Mouse (Mus musculus) embryo, embryonic 10.5 days (tissue): ENCODE data around the gene Slf2.

Experiments used
- DNase-seq: peaks from one replicate; pipeline ENCODE4 v3.0.0-alpha.2; 2015; ENCODE audit warnings: low spot score

The Slf2 gene

DNA sequence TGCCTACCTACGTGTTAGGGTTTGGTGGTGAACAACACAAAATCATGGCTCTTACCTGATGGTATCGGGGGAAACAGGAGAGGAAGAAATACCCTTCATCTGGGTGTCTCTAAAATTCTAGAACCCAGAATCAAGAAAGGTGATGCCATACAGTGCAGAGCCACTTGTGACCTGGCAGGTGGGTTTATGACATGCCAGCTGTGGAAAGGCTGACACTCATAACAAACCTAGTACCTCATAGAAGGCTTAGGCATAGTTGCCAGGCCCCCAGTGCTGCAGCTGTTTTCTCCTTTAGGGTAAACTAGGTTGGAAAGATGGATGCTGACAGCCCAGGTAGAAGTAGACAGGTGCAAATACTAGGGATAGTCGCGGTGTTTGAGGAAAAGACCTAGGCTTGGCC lies 53.5 kb downstream of the Slf2 start:
- DNase-seq, result no peak

DNA sequence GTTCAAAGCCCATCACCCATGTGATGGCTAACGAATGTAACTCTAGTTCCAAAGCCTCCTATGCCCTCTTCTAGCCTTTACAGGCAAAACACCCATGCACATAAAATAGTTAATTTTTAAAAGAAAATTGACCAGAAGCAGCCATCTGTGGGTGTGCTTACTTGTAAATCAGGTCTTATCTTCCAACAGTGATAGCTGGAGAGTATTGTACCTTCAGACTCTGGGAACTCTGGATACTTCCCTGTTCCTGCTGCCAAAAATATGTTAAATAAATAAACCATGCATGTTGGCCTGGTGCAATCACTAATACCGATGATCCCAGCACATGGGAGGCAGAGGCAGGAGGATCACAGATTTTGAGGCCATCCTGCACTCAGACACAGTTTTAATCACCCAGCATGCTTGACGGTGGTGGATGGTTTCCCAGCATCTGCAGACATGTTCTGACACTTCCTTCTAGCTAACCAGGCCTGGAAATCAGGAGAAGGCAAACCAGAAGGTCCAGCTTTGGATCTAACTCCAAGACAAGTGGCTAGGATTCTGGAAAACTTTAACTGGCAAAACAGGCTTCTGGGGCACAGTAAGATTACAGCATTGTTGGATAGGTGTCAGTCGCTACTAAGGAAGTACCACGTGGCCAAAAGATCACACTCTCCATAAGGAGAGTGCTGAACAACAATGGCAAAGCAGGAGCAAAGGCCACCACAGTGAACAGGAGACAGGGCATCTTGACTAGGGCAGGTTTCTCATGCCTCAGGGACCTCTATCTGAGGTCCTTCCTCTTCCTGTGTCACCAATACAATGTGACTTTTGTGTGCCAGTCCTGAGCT lies 54.4 kb downstream of the Slf2 start:
- DNase-seq, result no peak

DNA sequence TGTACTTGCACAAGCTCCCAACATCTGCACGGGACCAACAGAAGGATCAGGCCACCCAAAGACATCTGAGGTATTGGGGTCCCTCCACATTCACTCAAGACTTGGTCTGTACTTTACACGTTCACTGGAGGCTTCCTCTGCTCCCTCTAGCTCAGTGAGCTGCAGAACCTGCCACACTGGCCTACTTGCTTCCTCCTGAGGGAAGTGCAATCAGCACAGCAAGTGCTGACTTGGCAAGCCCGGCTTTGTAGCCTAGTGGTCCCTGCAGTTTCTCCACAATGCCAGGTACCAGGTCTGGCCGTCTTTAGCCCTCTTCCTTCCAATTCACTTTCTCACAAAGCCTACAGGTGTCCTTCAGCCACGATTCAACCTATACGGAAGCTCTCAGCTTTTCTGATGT lies 56.1 kb downstream of the Slf2 start:
- no peak for DNase-seq

DNA sequence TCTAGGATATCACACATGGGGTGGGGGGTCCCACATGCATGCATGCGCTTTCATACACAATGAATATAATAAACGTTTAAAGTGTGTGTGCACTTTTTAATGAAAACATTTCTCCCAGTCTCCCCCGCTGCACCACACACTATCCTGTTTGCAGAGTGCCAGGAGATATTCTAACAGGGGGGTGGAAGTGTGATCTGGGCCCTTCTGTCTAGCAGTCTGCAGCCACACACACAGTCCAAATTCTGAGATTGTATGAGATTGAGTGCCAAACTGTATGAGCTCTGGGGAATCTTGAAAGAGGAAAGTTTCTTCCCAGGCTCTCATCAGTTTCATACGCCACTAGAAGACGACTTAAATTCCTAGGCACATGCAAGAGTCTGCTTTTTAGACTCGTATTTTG lies 56.9 kb downstream of the Slf2 start:
- no peak for DNase-seq

DNA sequence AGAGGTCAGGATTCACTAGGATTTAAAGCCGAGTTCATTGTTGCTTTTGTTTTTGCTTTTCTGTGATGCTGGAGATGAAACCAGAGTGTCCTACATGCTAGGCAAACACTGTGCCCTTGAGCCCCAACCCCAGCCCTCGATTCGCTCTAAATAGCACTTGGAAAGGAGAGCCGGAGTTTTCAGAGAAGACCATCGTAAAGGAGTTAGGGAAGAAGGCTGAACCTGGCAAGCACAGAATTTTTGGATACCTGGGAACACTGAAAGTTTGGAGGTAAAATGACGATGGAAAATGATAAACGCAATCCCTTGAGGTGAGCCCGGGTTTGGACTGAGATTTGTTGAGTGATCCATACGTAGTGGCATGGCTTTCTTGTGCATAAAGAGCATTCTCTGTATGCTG lies 57.4 kb downstream of the Slf2 start:
- peak; percentile 18 for DNase-seq

DNA sequence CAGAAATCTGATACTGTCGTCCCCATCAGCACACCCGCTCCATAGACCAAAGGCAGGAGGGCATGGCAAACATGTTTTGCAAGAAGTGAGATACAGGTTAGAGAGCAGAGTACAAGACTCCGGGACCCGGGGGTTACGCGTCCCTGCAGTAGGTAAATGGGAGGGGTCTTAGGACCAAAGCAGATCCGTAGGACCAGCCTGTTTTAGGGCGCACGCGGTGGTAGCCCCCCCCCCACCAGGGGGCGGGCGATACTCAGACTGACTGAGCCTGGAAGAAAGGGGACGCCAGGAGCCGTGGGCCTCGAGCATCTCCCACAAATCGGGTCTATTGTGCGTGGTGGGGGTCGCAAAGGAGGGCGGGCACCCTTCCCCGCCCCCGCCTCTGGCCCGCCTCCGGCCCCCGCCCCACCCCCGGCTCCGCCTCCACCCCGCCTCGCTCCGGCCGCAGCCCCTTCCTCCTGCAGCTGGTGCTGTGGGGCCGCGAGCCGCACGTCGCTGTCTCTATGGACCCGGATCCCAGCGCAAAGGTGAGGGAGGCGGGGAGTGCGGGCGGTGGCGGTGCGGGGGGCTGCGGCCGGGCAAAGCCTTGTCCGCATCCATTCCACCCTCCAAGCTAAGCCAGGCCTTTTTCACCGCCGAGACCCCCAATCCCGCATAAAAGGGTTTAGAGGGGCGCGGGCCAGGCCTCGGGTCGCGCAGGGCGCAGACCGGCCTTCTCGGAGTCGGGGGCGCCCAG lies 58.0 kb downstream of the Slf2 start, which contains the start of gene Sema4g:
Gene Sema4g (plus strand): TSS at position 271 of the 736 bp plus-strand sequence.
- DNase-seq, result peak; percentile 70

DNA sequence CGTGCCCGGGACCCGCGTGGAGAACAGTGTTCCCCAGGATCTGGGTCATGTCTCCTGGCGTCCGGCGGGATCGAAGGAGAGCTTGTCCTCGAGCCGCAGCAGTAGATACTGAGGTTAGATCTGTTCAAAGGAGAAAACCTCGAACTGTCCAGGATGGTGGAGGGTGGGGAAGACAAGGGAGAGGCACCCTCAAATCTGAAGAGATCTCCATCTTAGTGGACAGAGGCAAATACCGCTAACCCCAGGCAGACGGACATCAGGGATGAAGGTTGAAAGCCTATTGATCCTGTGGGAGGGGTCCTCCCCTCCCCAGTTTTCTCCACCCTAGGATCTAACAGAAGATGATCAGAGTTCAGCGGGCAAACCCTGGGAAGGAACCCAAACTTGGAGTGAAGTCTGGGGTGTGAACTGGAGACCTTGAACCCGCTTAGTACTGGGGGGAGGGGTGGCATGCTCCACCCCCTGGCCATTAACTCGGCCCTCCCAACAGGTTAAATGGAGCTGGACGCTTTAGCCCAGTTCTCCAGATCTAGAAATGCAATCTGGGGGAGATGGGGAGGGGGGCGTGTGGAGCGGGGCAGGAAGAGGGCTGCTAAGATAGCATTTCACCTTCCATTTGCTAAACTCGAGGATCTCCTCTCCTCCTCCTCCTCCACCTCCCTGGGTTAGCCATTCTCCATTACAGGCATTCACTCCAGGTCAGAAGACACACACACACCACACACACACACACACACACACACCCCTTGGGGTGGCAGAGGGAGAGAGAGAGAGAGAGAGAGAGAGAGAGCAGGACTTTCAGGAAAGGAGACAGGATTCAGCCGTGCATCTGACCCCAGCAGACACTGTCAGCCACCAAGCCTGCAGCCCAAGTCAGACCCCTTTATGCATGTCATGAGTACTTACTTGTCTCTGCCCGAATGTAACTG lies 58.9 kb downstream of the Slf2 start:
- peak; percentile 34 for DNase-seq

DNA sequence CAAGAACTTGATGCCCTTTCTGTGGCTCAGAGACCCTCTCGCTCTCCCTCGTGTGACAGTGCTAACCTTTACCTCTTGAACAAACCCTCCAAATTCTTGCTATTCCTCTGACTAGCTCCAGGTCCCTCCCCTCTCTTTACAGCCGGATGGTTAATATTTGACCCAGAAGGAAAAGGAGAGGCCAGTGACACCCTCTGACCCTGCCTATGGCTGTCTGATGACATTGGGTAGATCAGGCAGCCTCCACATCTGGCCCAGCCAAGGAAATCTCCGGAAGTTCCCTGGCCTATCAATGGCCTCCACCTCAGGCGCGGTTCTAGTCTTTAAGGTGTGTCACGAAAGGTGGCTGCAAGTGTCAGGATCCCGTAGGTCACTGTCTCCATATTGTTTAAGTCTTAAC lies 60.1 kb downstream of the Slf2 start:
- no peak for DNase-seq

DNA sequence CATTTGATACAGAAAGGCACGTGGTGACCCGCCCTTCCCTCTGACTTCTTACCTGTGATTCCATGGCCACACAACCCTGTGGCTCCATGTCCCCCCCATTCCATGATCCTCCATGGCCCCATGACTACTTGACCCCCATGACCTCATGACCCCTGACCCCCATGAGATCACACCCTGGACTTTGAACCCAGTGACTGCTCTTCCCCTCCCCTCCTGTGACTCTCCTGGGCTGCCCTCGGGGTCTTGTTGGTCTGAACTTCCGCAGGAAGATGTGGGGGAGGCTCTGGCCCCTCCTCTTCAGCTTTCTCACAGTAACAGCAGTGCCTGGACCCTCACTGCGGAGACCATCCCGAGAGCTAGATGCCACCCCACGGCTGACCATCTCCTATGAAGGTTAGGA lies 61.3 kb downstream of the Slf2 start:
- no peak for DNase-seq

DNA sequence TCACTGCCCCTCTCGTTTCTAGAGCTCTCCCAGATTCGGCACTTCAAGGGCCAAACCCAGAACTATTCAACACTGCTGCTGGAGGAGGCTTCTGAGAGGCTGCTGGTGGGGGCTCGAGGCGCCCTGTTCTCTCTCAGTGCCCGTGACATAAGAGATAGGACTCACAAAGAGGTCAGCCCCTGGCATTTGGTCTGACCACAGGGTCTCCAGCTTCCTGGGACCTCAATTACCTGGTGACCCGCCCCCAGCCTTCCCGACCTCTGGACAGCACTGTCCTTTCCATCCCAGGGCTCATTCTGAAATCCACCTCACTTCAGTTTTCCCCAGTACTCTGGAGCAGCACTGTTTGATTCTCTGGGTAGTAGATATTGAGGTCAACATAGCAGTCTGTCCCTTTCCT lies 61.8 kb downstream of the Slf2 start:
- no peak for DNase-seq

DNA sequence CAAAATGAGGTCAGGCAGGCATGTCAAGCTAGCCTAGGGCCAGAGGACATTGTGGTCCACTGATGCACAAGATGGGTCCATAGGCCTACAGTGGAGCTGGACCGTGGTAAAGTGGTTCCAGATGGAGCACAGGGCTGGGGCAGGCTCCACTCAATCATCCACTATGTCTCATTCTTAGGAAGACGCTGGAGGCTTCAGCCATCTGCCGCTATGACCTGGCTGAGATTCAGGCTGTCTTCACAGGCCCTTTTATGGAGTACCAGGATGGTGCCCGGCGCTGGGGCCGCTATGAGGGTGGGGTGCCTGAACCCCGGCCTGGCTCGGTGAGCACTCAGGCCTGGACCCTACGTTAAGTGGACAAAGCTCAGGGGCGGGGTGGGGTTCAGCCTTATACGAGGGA lies 66.8 kb downstream of the Slf2 start:
- no peak for DNase-seq

DNA sequence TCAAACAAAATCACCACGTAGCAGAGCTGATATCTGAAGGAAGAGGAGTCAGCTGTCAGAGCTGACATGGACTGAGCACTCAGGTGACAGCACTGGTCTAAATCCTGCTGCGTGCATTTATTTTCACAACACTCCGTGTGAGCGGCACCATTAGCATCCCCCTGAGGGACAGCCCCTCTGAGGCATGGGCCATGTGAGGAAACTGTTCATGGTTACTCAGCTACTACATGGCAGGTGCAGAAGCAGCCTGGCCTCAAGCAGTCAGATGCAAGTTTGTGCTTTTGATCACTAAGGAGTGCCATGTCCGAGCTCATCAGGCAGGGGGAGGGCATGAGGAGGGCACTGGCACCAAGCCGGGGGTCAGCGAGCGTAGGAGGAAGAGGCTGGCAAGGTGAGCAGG lies 68.7 kb downstream of the Slf2 start:
- DNase-seq, result no peak

DNA sequence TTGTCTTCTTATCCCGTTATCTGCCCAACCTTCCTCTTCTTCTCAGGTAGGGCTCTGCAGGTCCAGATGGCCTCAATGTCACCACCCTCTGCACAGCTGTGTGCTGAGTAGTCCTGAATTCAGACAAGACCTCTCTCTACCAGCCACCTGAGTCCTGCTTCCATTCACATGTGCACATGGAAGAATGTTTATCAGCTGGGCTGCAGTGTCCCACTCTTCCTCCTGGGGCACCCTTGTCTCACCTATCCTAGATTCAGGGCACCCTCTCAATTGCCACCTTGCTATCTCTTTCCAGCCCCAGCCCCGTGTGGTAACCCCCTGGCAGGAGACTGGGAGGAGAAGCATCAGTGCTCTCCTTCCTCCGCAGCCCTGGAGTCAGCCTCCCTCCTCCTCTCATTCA lies 71.3 kb downstream of the Slf2 start:
- DNase-seq, result no peak

DNA sequence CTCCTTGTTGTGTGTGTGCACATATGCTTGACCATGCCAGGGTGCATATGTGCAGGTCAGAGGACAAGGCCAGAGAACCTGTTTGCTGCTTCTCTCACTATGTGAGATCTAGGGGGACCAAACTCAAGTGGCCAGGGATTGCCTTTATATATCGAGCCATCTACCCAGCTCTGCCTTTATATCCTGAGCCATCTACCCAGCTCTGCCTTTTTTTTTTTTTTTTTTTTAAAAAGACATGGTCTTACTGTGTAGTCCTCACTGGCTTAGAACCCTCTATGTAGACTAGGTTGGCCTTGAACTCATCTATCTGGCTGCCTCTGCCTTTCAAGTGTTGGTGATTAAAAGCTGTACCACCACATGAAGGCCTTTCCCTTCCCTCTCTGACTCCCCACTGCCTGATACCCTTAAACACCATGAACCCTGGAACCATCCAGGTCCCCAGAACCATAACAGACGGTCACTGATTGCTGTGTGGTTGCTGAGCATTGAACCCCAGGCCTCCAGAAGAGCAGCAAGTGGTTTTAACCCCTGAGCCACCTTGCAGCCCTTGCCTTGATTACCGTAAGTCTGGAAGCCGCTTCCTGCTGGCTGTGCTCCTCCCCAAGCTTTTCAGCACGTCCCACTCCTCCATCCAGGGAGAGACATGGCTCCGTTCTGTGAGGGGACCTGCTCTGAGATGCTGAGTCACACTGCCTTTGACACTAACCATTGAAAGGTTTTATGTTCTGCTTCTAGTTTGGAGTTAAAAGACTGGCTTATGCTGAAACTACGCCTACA lies 73.0 kb downstream of the Slf2 start:
- DNase-seq, result no peak

DNA sequence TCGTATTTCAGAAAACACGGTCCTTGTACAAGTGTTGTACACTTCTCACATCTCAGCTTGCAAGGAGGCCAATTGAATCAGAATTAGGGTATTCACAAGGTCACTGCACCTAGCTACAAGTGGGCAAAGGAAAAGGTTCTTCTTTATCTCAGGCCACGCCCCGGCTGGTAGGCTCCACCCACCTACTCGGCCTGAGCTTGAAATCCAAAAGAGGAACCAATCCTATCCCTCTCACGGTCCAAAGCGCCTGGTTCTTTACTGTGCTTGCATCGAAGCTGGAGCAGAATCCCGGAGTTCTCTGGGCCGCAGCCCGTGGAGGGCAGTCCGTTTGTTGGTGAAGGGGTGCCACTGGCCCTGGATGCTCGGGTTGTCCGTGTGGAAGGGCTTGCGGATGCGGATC lies 74.5 kb downstream of the Slf2 start, which contains the start of gene Twnk:
Gene Twnk (plus strand): TSS at position 220 of the 400 bp plus-strand sequence.
- DNase-seq, result peak; percentile 65

DNA sequence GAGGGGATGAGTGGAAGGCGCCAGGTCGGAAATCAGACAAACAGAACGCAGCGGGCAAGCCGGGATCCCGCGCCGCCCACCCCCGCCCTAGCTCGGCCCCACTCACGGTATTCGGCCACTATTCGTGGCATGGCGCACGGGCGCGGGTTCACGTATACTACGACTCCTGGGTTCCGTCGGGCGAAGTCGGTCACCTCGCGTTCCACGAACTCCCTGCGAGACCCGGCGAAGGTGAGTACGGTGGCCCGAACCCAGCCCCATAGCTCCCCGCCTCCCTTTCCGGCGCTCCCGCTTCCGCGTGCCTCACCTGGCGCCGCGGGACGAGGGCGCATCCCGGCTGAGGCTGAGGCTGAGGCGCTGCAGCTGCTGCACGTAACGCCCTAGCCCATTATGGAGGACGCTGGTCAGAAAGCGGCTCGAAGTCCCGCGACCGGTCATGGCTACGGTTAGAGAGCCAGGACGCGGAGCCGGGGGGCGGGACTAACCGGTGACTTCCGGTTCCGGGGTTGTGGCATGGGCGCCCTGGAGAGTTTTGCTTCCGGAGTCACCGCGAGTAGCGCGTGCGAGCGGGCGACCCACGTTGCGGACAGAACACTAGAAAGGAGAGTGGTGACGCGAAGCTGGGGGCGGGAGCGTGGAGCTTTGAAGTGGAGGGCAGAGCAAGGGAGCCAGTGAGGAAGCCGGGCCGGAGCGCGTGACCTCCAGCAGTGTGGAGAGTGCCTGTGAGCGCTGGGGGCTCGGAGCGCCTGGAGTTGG lies 75.2 kb downstream of the Slf2 start, which contains the start of gene Mrpl43:
Gene Mrpl43 (minus strand): TSS at position 486 of the 756 bp plus-strand sequence.
- DNase-seq, result peak; percentile 95

DNA sequence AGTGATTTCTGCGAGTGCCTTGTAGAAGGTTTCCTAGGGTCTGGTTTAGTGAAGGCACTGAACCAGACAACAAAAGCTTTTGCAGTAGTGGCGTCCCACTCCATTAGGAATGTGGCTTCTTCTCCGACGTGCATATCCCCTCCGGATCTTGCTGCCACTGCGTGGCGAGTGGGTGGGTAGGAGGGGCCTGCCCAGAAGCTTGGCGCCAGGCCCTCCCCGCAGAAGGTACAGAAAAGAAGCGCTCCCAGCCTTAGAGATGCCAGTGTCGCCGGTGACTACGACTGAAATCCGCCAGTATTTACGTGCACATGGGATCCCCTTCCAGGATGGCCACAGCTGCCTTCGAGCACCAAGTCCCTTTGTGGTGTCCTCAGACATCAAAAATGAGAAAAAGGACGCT lies 76.1 kb downstream of the Slf2 start:
- DNase-seq, result no peak

DNA sequence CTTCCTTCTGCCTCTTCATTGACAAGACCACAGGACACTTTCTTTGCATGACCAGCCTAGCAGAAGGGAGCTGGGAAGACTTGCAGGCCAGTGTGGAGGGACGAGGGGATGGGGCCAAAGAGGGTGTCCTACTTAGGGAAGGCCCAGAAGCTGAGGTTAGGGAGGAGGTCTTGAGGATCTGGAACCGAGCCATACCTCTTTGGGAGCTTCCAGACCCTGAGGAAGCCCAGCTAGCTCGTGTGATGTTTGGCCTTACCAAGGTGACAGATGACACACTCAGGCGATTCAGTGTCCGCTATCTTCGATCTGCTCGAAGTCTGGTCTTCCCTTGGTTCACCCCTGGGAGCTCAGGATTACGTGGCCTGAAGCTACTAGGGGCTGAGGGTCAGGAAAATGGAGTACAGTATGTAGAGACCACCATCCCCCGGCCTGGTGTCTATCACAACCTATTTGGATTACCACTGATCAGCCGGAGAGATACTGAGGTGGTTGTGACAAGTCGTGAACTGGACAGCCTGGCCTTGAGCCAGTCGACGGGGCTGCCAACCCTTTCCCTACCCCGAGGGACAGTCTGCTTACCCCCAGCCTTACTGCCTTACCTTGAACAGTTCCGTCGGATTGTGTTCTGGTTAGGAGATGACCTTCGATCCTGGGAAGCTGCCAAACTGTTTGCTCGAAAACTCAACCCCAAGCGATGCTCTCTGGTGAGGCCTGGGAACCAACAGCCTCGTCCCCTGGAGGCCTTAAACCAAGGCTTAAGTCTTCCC lies 76.7 kb downstream of the Slf2 start:
- no peak for DNase-seq

DNA sequence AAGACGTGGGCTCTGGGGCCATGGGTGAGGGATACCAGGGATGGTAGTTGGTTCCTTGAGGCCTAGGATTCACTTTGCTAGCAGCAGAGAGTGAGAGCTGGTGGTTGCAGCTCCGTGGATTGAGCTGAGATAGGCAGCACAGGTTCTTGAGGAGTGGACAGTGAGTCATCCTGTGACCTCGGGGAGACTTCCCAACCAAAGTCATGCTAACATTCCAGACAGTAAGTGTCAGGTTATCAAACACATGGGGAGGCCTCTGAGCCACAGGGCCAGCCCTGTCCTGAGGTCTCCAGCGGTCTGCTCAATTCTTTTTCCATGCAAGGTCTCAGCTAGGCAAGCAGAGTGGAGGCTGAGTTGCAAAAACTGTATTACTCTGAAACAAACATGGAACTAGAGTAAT lies 79.7 kb downstream of the Slf2 start:
- DNase-seq, result no peak

DNA sequence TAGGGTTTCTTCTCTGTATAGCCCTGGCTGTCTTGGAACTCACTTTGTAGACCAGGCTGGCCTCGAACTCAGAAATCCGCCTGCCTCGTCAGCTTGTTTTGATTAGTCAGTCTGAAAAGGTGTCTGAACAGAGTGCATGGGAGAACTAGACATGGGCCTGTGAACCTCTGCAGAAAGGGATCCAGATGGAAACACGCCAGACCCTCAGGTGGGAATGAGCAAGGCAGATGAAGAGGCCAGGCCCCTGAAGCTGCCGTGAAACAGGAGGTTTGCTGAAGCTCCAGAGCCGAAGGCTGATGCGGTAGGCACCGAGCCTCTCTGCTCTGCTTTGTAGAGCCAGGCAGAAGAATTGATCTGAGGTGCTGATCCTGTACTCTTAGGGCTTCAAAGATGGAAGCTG lies 81.3 kb downstream of the Slf2 start:
- no peak for DNase-seq
